Mouse (Mus musculus) forebrain, postnatal 0 days (tissue): ENCODE data around the gene Arvcf. TPM values are rescaled to one million over a fixed set of nuclear protein-coding genes. Genes with fewer than 3 reads are reported as not detected.

Experiments used
- ATAC-seq: fragments of 200-750 bp; cut with Nextera tagmentation; 2 replicates; pipeline ENCODE4 v1.8.0; 2017; ENCODE audit warnings: mild to moderate bottlenecking, moderate library complexity
- DNase-seq: peaks from one replicate; pipeline ENCODE4 v3.0.0-alpha.2; 2015
- H3K27ac ChIP-seq: fragments of 300-500 bp; sonication (generic); 2 replicates; pipeline ENCODE4 v1.5.1; 2014; ENCODE audit warnings: low read depth, mild to moderate bottlenecking, antibody characterized with exemption, low read length, moderate library complexity, mixed read lengths
- H3K27me3 ChIP-seq: fragments of 300-500 bp; sonication (generic); 2 replicates; pipeline ENCODE4 v1.6.1; 2014; ENCODE audit warnings: mild to moderate bottlenecking, low read length, mixed read lengths; ENCODE audit not compliant: insufficient read depth
- H3K36me3 ChIP-seq: fragments of 300-500 bp; sonication (generic); 2 replicates; pipeline ENCODE4 v1.6.1; 2014; ENCODE audit warnings: mild to moderate bottlenecking, moderate library complexity; ENCODE audit not compliant: insufficient read depth
- H3K4me1 ChIP-seq: fragments of 300-500 bp; sonication (generic); 2 replicates; pipeline ENCODE4 v1.6.1; 2014; ENCODE audit warnings: antibody characterized with exemption; ENCODE audit not compliant: insufficient read depth
- H3K4me2 ChIP-seq: fragments of 300-500 bp; sonication (generic); 2 replicates; pipeline ENCODE4 v1.6.1; 2014; ENCODE audit warnings: low read depth, mild to moderate bottlenecking, moderate library complexity
- H3K4me3 ChIP-seq: fragments of 300-500 bp; sonication (generic); 2 replicates; pipeline ENCODE4 v1.5.1; 2014; ENCODE audit warnings: low read depth, low read length, mixed read lengths
- H3K9ac ChIP-seq: fragments of 300-500 bp; sonication (generic); 2 replicates; pipeline ENCODE4 v1.6.1; 2014; ENCODE audit warnings: mild to moderate bottlenecking
- H3K9me3 ChIP-seq: fragments of 300-500 bp; sonication (generic); 2 replicates; pipeline ENCODE4 v1.6.1; 2016; ENCODE audit warnings: low read length
- CTCF ChIP-seq: sonication (generic); IDR thresholded peaks from 2 replicates; pipeline ENCODE4 v1.5.1; 2016; ENCODE audit warnings: antibody characterized with exemption, control low read depth, low read depth
- WGBS: fragments of 180-500 bp; shearing (Covaris S2); extraction: QIAGEN DNeasy Blood & Tissue Kit; methylation state at CpG from one replicate; pipeline ENCODE4 v1.1.7; 2014; 5-methylcytosine and 5-hydroxymethylcytosine counted together
- polyA plus RNA-seq: library from polyadenylated mRNA; unstranded; fragments of >200 nt; fragmentation: Nextera tagmentation; extraction: Ambion mirVana; gene quantifications from 2 replicates; pipeline ENCODE4 v1.2.1, GENCODE M21; 2015
- total RNA-seq: library from RNA; depleted of rRNA; stranded (reverse); fragments of >200 nt; gene quantifications from 2 replicates; pipeline ENCODE4 v1.2.3, GENCODE M21; 2014

The Arvcf gene
- total and polyA plus RNA-seq, 2 experiments from 2014 or later = 42.8 to 120 TPM

GRCm38 (mm10) chr16:18392469-18393426 lies 44.8 kb downstream of the Arvcf start:
- Histone ChIP-seq H3K4me3 (peak overlapping the region; percentile 61), H3K4me2 (peak overlapping the region; percentile 95), H3K4me1 (peaks cover 18% of the 10 kb centered on the region; the same call in 1 of the 2 replicates), H3K9ac (peak overlapping the region; percentile 72), H3K9me3 (no peaks in the 10 kb centered on the region), H3K36me3 (peaks cover 10% of the 10 kb centered on the region), H3K27me3 (no peaks in the 10 kb centered on the region), H3K27ac (peak overlapping the region; percentile 70; the same call in 1 of the 2 replicates)
- DNase-seq = peak; percentile 83
- peak; percentile 72 for TF ChIP-seq CTCF
- WGBS = 1% methylated on average over 59 of the region's 63 CpGs
- peak; percentile 90 for ATAC-seq

- no peaks in the 10 kb centered on the region for H3K27me3 ChIP-seq
- H3K9ac ChIP-seq = peak overlapping the region; percentile 72
- H3K4me3 ChIP-seq = peak overlapping the region; percentile 61
- H3K36me3 ChIP-seq = peaks cover 18% of the 10 kb centered on the region
- TF ChIP-seq CTCF = no peak
- DNase-seq (no peak), ATAC-seq (no peak)
- no peaks in the 10 kb centered on the region for H3K9me3 ChIP-seq
- H3K4me1 ChIP-seq = peaks cover 18% of the 10 kb centered on the region; the same call in 1 of the 2 replicates
- 46% methylated on average over 5 of the region's 5 CpGs for WGBS
- peak overlapping the region; percentile 95 for H3K4me2 ChIP-seq
- peak overlapping the region; percentile 70; the same call in 1 of the 2 replicates for H3K27ac ChIP-seq
Observed at GRCm38 (mm10) chr16:18393595-18393994, 45.6 kb downstream of the Arvcf start.

GRCm38 (mm10) chr16:18394056-18394455 lies 46.1 kb downstream of the Arvcf start:
- no peak overlapping the region for H3K27ac ChIP-seq
- no peak overlapping the region for H3K9ac ChIP-seq
- DNase-seq (no peak), ATAC-seq (no peak)
- H3K36me3 ChIP-seq = peaks cover 23% of the 10 kb centered on the region
- no peak overlapping the region for H3K4me3 ChIP-seq
- no peaks in the 10 kb centered on the region for H3K9me3 ChIP-seq
- peaks cover 18% of the 10 kb centered on the region; the same call in 1 of the 2 replicates for H3K4me1 ChIP-seq
- H3K4me2 ChIP-seq = peak overlapping the region; percentile 95
- WGBS = 49% methylated on average over 3 of the region's 3 CpGs
- H3K27me3 ChIP-seq = no peaks in the 10 kb centered on the region
- TF ChIP-seq CTCF = no peak

GRCm38 (mm10) chr16:18394777-18395619 lies 47.0 kb downstream of the Arvcf start:
- no peak overlapping the region for H3K4me3 ChIP-seq
- 0 out of 2 replicates have a peak overlapping the region, but pooled peaks have one; percentile 2 for H3K27ac ChIP-seq
- WGBS = 12% methylated on average over 11 of the region's 11 CpGs
- H3K27me3 ChIP-seq = no peaks in the 10 kb centered on the region
- peaks cover 32% of the 10 kb centered on the region for H3K36me3 ChIP-seq
- DNase-seq (no peak), ATAC-seq (no peak)
- no peak for TF ChIP-seq CTCF
- no peak overlapping the region for H3K9ac ChIP-seq
- no peaks in the 10 kb centered on the region for H3K9me3 ChIP-seq
- no peak overlapping the region for H3K4me2 ChIP-seq
- peaks cover 18% of the 10 kb centered on the region; the same call in 1 of the 2 replicates for H3K4me1 ChIP-seq

- TF ChIP-seq CTCF = no peak
- Histone ChIP-seq H3K4me2 (no peak overlapping the region), H3K4me3 (no peak overlapping the region), H3K27me3 (no peaks in the 10 kb centered on the region), H3K9ac (no peak overlapping the region), H3K4me1 (peaks cover 22% of the 10 kb centered on the region; the same call in 1 of the 2 replicates), H3K9me3 (no peaks in the 10 kb centered on the region), H3K27ac (no peak overlapping the region), H3K36me3 (peaks cover 35% of the 10 kb centered on the region)
- 15% methylated on average over 6 of the region's 7 CpGs for WGBS
- DNase-seq (no peak), ATAC-seq (no peak)
Observed at GRCm38 (mm10) chr16:18395620-18396036, 47.6 kb downstream of the Arvcf start.

GRCm38 (mm10) chr16:18396201-18396600 lies 48.2 kb downstream of the Arvcf start:
- H3K9ac ChIP-seq = no peak overlapping the region
- peaks cover 22% of the 10 kb centered on the region; the same call in 1 of the 2 replicates for H3K4me1 ChIP-seq
- H3K27ac ChIP-seq = no peak overlapping the region
- H3K4me3 ChIP-seq = no peak overlapping the region
- H3K27me3 ChIP-seq = no peaks in the 10 kb centered on the region
- DNase-seq (no peak), ATAC-seq (peak; percentile 10)
- no peak overlapping the region for H3K4me2 ChIP-seq
- H3K9me3 ChIP-seq = no peaks in the 10 kb centered on the region
- H3K36me3 ChIP-seq = peaks cover 35% of the 10 kb centered on the region
- WGBS = 41% methylated on average over 2 of the region's 2 CpGs
- TF ChIP-seq CTCF = no peak
